Mouse (Mus musculus): ENCODE data around the gene Tln1. TPM values are rescaled to one million over a fixed set of nuclear protein-coding genes. Genes with fewer than 3 reads are reported as not detected.
"Not testable (repeated sequence)": the region's sequence is repeated elsewhere in the genome, so short reads cannot be mapped to it uniquely, and the experiment has no call there.

Gene Tln1
- polyA plus RNA-seq, 1 experiment from 2014 or later = 60.4 TPM

DNA sequence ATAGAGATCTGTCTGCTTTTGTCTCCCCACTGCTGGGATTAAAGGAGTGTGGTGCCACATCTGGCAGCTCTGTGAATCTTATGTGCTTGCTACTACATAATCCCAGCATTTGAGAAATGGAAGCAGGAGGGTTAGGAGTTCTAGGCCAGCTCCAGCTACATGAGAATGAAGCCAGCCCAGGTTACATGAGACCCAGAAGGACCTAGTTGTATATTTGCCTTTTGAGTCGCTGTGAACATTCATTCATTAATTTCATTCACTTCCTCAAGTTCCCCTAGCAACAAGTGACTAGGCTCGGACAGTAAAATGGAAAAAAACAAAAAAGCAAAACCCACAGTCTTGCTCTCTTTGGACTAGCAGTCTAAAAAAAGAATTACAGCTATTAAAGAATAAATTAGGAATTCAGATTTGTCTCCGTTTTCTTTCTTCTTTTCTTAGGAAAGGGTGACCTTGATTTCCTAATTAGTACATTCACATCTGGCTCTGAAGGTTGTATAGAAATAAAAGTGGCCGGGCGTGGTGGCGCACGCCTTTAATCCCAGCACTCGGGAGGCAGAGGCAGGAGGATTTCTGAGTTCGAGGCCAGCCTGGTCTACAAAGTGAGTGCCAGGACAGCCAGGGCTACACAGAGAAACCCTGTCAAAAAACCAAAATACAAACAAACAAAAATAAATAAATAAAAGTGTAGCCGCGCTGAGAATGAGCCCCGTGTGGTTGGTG is 70.2 kb downstream of the Tln1 start:
- 52% methylated on average over 12 of the region's 12 CpGs for WGBS

DNA sequence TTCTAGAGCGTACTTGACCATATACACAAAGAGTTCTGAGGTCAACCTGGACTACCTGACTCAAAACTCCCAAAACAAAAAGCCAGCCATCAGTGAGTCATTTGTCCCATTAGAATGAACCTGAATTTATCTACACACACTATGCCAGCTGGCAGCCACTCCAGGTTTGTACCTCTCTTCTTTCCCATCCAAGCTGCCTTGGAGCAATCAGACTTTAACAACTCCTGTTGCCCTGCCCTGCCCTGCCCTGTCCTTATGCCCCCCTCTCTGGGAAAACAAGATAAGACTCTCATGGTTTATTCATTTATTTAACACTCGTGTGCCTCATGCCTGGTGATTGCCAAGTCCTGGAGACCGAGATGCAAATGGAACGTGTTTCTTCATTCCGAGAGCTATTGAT is 71.7 kb downstream of the Tln1 start:
- 89% methylated on average over 5 of the region's 5 CpGs for WGBS
- ATAC-seq (ENCODE audit: low FRiP score) (no peak), DNase-seq (ENCODE audit: low spot score) (no peak)
- no peak overlapping the region for H3K9ac ChIP-seq (ENCODE audit: low read depth, low read length)
- H3K4me1 ChIP-seq (replicated peaks; ENCODE audit: control insufficient read depth, insufficient read depth, low read length) = no peaks in the 10 kb centered on the region
- no peak overlapping the region for H3K27ac ChIP-seq (ENCODE audit: low read depth, low read length)
- no peak overlapping the region for H3K4me3 ChIP-seq (ENCODE audit: low read depth, low read length)
- no peaks in the 10 kb centered on the region for H3K36me3 ChIP-seq (ENCODE audit: control insufficient read depth, insufficient read depth, low read length)
- H3K4me2 ChIP-seq (replicated peaks; ENCODE audit: low read depth, low read length) = no peak overlapping the region
- no peaks in the 10 kb centered on the region for H3K27me3 ChIP-seq (ENCODE audit: control insufficient read depth, insufficient read depth, low read length)
- no peaks in the 10 kb centered on the region for H3K9me3 ChIP-seq (ENCODE audit: control insufficient read depth, low read length)

More for the DNA sequence above, 70.2 kb downstream of the Tln1 start:
- ATAC-seq (ENCODE audit: low FRiP score) (no peak; the same call in 1 of the 2 replicates), DNase-seq (ENCODE audit: low spot score) (no peak)
- H3K9me3 ChIP-seq (ENCODE audit: control insufficient read depth, low read length) = no peaks in the 10 kb centered on the region
- peak overlapping the region; percentile 64; the same call in 1 of the 2 replicates for H3K4me3 ChIP-seq (ENCODE audit: low read depth, low read length)
- H3K36me3 ChIP-seq (ENCODE audit: control insufficient read depth, insufficient read depth, low read length) = no peaks in the 10 kb centered on the region
- H3K27me3 ChIP-seq (ENCODE audit: control insufficient read depth, insufficient read depth, low read length) = no peaks in the 10 kb centered on the region
- no peak overlapping the region for H3K27ac ChIP-seq (ENCODE audit: low read depth, low read length)
- H3K4me1 ChIP-seq (replicated peaks; ENCODE audit: control insufficient read depth, insufficient read depth, low read length) = no peaks in the 10 kb centered on the region
- no peak overlapping the region for H3K9ac ChIP-seq (ENCODE audit: low read depth, low read length)
- peak overlapping the region; percentile 3; the same call in 1 of the 2 replicates for H3K4me2 ChIP-seq (replicated peaks; ENCODE audit: low read depth, low read length)

DNA sequence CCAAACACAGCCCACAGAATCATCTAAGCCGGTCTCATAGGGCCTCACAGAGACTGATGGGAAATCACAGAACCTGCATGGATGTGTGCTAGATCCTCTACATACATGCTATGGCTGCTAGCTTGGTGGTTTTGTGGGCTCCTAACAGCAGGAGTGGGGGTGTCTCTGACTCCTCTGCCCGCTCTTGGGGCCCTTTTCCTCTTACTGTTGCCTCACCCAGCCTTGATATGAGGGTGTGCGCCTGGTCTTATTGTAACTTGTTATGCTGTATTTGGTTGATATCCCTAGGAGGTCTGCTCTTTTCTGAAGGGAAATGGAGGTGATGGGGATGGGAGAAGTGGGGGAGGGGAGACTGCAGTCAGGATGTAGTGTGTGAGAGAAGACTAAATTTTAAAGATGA is 72.9 kb downstream of the Tln1 start:
- no peaks in the 10 kb centered on the region for H3K4me1 ChIP-seq (replicated peaks; ENCODE audit: control insufficient read depth, insufficient read depth, low read length)
- DNase-seq (ENCODE audit: low spot score) = no peak
- whole genome bisulfite sequencing = 93% methylated on average over 3 of the region's 3 CpGs

DNA sequence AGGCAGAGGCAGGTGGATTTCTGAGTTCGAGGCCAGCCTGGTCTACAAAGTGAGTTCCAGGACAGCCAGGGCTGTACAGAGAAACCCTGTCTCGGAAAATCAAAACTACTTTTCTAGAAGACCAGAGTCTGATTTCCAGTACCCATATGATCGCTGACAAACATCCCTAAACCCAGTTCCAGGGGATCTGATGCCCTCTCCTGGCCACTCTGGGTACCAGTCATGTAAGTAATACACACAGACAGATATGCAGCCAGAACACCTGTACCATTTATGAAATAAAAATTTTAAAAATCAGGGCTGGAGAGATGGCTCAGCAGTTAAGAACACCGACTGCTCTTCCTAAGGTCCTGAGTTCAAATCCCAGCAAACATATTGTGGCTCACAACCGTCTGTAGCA is 76.8 kb downstream of the Tln1 start:
- not testable (repeated sequence) for H3K4me1 ChIP-seq (replicated peaks; ENCODE audit: control insufficient read depth, insufficient read depth, low read length); H3K9me3 ChIP-seq (ENCODE audit: control insufficient read depth, low read length); H3K27ac ChIP-seq (ENCODE audit: low read depth, low read length); H3K4me3 ChIP-seq (ENCODE audit: low read depth, low read length); H3K36me3 ChIP-seq (ENCODE audit: control insufficient read depth, insufficient read depth, low read length); H3K4me2 ChIP-seq (replicated peaks; ENCODE audit: low read depth, low read length); H3K9ac ChIP-seq (ENCODE audit: low read depth, low read length); DNase-seq (ENCODE audit: low spot score); H3K27me3 ChIP-seq (ENCODE audit: control insufficient read depth, insufficient read depth, low read length); ATAC-seq (ENCODE audit: low FRiP score)
- 76% methylated on average over 5 of the region's 5 CpGs for WGBS

More for the DNA sequence above, 72.9 kb downstream of the Tln1 start:
- H3K4me3 ChIP-seq (ENCODE audit: low read depth, low read length) = no peak overlapping the region
- no peak overlapping the region for H3K4me2 ChIP-seq (replicated peaks; ENCODE audit: low read depth, low read length)
- ATAC-seq (ENCODE audit: low FRiP score) = no peak
- H3K27ac ChIP-seq (ENCODE audit: low read depth, low read length) = no peak overlapping the region
- no peaks in the 10 kb centered on the region for H3K27me3 ChIP-seq (ENCODE audit: control insufficient read depth, insufficient read depth, low read length)
- H3K9ac ChIP-seq (ENCODE audit: low read depth, low read length) = no peak overlapping the region
- H3K9me3 ChIP-seq (ENCODE audit: control insufficient read depth, low read length) = no peaks in the 10 kb centered on the region
- H3K36me3 ChIP-seq (ENCODE audit: control insufficient read depth, insufficient read depth, low read length) = no peaks in the 10 kb centered on the region

DNA sequence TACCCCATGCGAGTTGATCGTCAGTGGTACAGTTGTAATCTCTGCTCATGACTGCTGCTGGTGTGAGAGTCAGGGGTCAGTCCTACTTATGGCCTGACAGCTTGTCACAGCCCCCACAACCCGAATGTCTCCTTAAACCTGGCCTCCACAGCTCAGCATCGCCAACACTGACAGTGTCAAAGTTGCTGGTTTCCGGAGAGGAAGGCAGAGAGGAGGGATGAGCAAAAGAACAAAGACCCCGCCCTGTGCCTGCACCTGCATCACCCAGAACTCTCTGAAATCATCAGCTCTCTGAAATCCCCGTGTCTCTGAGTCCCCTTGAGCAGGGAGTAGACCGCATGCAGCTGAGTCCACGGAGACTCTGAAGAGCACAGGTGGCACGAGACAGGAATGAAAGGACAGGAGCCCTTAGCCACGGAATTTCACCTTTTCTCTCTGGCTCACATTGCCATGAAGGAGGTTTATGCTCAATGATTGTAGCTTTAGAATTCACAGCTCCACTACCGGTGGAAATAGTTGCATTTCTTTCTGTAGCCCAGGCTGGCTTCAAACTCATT is 78.9 kb downstream of the Tln1 start, which contains the start of gene Sit1:
Sit1 (minus strand) TSS at position 200 of the 557 bp plus-strand sequence.
- DNase-seq (ENCODE audit: low spot score) = no peak
- WGBS = 60% methylated on average over 12 of the region's 12 CpGs
- no peaks in the 10 kb centered on the region for H3K4me1 ChIP-seq (replicated peaks; ENCODE audit: control insufficient read depth, insufficient read depth, low read length)
- H3K4me2 ChIP-seq (replicated peaks; ENCODE audit: low read depth, low read length) = no peak within 1 kb of the TSS
- H3K4me3 ChIP-seq (ENCODE audit: low read depth, low read length) = no peak within 1 kb of the TSS
- no peak within 1 kb of the TSS for H3K9ac ChIP-seq (ENCODE audit: low read depth, low read length)
- H3K9me3 ChIP-seq (ENCODE audit: control insufficient read depth, low read length) = no peaks in the 10 kb centered on the region
- no peaks in the 10 kb centered on the region for H3K36me3 ChIP-seq (ENCODE audit: control insufficient read depth, insufficient read depth, low read length)
- H3K27me3 ChIP-seq (ENCODE audit: control insufficient read depth, insufficient read depth, low read length) = no peaks in the 10 kb centered on the region
- no peak within 1 kb of the TSS for H3K27ac ChIP-seq (ENCODE audit: low read depth, low read length)
- ATAC-seq (ENCODE audit: low FRiP score) = no peak

DNA sequence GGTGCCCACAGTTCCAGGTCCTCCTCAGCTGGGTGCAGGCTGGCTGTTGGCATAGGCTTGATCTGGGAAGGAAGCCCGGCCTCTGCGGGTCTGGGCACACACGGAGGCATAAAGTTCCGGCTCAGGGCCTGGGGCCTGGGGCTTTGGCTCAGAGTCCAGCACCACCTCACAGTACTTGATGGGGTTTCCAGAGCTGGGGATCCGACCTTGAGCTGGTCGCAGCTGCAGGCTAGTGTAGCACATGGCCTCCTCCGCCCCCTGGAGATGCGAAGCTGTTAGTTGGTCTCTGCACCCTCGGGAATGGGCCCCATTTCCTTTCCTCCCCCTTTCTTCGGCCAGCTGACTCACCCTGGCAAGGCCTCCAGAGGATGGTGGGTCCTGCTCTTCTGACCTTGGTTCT is 79.9 kb downstream of the Tln1 start:
- no peaks in the 10 kb centered on the region for H3K9me3 ChIP-seq (ENCODE audit: control insufficient read depth, low read length)
- H3K4me1 ChIP-seq (replicated peaks; ENCODE audit: control insufficient read depth, insufficient read depth, low read length) = peaks cover 3% of the 10 kb centered on the region; the same call in 1 of the 2 replicates
- no peak overlapping the region for H3K27ac ChIP-seq (ENCODE audit: low read depth, low read length)
- H3K4me3 ChIP-seq (ENCODE audit: low read depth, low read length) = no peak overlapping the region
- no peaks in the 10 kb centered on the region for H3K36me3 ChIP-seq (ENCODE audit: control insufficient read depth, insufficient read depth, low read length)
- H3K9ac ChIP-seq (ENCODE audit: low read depth, low read length) = no peak overlapping the region
- no peak for ATAC-seq (ENCODE audit: low FRiP score)
- no peak for DNase-seq (ENCODE audit: low spot score)
- H3K4me2 ChIP-seq (replicated peaks; ENCODE audit: low read depth, low read length) = no peak overlapping the region
- WGBS = 70% methylated on average over 10 of the region's 10 CpGs
- no peaks in the 10 kb centered on the region for H3K27me3 ChIP-seq (ENCODE audit: control insufficient read depth, insufficient read depth, low read length)

DNA sequence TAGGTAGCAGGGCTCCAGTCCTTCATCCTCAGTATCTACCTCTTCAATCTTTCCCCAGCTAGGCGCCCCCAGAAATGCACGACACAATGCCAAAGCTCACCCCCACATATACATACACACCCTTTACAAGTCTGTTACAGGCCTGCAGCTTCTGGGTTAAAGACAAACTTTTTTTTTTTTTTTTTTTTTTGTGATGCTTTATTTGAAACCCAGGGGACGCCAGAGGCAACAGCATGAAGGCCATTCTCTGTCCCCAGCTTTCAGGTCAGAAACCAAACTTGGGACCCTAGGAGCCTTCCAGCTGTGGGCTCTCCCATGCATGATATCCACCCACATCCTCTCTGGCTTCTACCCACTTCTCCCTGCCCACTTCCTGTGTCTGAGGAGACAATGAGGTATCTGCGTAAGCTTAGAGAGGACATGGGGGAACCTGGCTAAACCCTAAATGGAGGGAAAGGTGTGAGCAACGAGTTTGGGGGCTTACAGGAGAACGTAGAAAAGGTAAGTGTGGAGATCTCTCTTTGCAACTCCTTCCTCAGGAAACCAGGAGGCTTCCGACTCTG is 80.5 kb downstream of the Tln1 start:
- no peaks in the 10 kb centered on the region for H3K36me3 ChIP-seq (ENCODE audit: control insufficient read depth, insufficient read depth, low read length)
- H3K9me3 ChIP-seq (ENCODE audit: control insufficient read depth, low read length) = no peaks in the 10 kb centered on the region
- 77% methylated on average over 7 of the region's 7 CpGs for WGBS
- no peak for ATAC-seq (ENCODE audit: low FRiP score)
- H3K27me3 ChIP-seq (ENCODE audit: control insufficient read depth, insufficient read depth, low read length) = no peaks in the 10 kb centered on the region
- H3K4me1 ChIP-seq (replicated peaks; ENCODE audit: control insufficient read depth, insufficient read depth, low read length) = peaks cover 3% of the 10 kb centered on the region; the same call in 1 of the 2 replicates
- no peak for DNase-seq (ENCODE audit: low spot score)
- no peak overlapping the region for H3K4me3 ChIP-seq (ENCODE audit: low read depth, low read length)
- no peak overlapping the region for H3K9ac ChIP-seq (ENCODE audit: low read depth, low read length)
- no peak overlapping the region for H3K27ac ChIP-seq (ENCODE audit: low read depth, low read length)
- no peak overlapping the region for H3K4me2 ChIP-seq (replicated peaks; ENCODE audit: low read depth, low read length)
